Mouse (Mus musculus) naive thymus-derived CD4-positive, alpha-beta T cell, adult 5 months (primary cell): ENCODE results near the gene Hcrtr2. TPM values are rescaled to one million over a fixed set of nuclear protein-coding genes. Genes with fewer than 3 reads are reported as not detected.

ENCODE experiments used
- polyA plus RNA-seq: library from polyadenylated mRNA; unstranded; fragments of 100-300 nt; shearing (Covaris generic); gene quantifications from one replicate; pipeline ENCODE4 v1.2.1, GENCODE M21; 2017

Hcrtr2 gene
- polyA plus RNA-seq, result 0.17 TPM

GRCm38 (mm10) chr9:76323756-76324155, at the start of gene Hcrtr2:
Gene Hcrtr2 (minus strand): TSS chr9:76323856.

DNA sequence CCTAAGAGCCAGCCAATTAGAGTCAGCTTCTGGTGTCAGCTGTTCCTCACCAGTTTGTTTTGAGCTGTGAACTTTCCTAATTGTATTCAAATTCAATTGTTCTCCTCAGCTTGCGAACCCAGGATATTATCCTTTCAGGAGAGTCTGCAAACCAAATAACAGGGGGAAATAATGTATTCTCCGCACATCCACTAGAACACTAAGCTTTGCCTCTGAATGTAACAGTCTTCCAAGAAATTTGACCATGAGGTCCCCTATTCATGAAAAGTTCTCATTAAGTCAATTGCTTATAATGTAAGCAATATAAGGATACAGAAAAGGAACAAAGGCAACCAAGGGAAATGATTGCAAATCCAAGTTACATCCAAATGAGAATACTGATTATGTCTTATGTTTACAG, 110.1 kb downstream of the Hcrtr2 start, which contains the start of gene Gfral:
Gene Gfral (minus strand): TSS at position 101 of the 400 bp plus-strand sequence.

Other genes with a start within 250 kb of the Hcrtr2 start
- gene Gfral, start 110.2 kb downstream of the Hcrtr2 start, polyA plus RNA-seq, result not detected
- not detected for gene Fam83b, start 243.3 kb upstream of the Hcrtr2 start, polyA plus RNA-seq